Mouse (Mus musculus) adrenal gland, postnatal 4 days (tissue): Measurements from ENCODE around the gene Taf1c. TPM values are rescaled to one million over a fixed set of nuclear protein-coding genes. Genes with fewer than 3 reads are reported as not detected.

Experiments used
- DNase-seq, 2 experiments: peaks; one replicate each; pipeline ENCODE4 v3.0.0; 2021 to 2022; ENCODE audit warnings: low spot score in 2 of 2, mixed read lengths in 2 of 2
- long read RNA-seq, 2 experiments: library from polyadenylated mRNA; stranded (forward); transcript quantifications; one replicate each; pipeline ENCODE4 v2.0.0; 2021
- total RNA-seq, 2 experiments: library from RNA; stranded (reverse); gene quantifications; 2 replicates each; pipeline ENCODE4 v1.2.3; 2021

Gene Taf1c
- total RNA-seq: 10 to 100 TPM; 19.5 to 23.6 TPM
- long read RNA-seq, experiment 1, transcript Taf1c-201 (15 exons, 3,236 nt): major isoform, 12 of 31 reads
- long read RNA-seq, experiment 1, partial matches to known transcripts: 5 of 31 reads
- long read RNA-seq, experiment 1, other reads (novel, unspliced or antisense): 11 of 31 reads
- long read RNA-seq, experiment 2, transcript Taf1c-201 (15 exons, 3,236 nt): major isoform, 16 of 42 reads
- long read RNA-seq, experiment 2, partial matches to known transcripts: 19 of 42 reads
- long read RNA-seq, experiment 2, other reads (novel, unspliced or antisense): 6 of 42 reads

DNA sequence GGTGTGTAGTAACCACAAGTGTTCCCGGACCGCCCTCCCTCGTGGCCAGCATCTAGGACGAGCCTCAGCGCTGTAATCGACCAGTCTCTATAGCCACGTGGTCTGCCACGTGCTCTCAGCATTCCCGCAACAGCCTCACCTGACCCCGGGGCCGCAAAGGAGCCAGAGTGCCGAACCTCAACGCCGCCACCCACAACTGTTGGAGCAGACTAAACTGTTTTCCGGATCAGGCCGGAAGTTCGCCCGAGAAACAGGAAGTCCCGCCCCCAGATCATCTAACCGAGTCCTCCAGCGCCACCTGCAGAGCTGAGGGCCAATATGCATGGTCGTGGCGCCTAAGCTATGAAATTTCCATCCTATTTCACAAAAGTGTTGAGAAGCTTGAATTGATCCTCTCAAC, at the start of gene Taf1c:
Taf1c (minus strand) TSS at position 227 of the 400 bp plus-strand sequence.
- DNase-seq: peak; percentile 76 to 85

DNA sequence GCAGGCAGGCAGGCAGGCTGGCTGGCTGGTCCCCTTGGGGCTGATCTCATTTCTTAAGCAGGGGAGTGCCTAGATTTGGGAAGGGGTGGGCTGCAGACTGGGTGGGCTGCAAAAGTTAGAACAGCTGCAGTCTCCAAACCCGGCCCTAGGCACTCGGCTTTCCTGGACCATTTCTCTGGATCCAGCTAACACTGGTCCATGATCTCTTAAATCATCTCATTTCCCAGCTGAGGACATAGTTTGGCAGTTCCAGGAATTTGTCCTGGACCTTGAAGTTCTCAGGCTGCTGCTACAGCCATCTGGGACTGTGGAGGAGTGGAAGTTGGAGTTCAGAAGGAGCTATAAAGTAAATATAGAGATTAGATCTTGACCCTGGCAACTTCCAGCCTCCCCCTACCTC, 46.3 kb upstream of the Taf1c start:
- no peak for DNase-seq

DNA sequence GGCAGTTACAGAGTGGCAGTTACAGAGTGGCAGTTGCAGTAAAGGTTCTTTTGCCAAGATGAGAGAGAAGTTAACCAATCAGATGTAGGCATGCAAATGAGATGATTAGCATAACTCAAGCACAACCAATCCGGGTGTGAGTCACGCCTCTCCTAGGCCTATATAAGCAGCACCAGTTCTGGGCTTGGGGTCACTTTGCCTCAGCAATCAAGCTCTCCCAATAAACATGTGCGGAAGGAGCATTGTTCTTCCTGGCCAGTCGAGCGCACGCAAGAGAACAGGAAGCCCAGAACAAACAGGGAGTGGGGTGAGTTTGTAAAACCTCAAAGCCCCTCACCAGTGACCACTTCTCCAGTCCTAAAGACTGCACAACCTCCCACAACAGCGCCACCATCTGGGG, 41.8 kb upstream of the Taf1c start:
- no peak for DNase-seq

DNA sequence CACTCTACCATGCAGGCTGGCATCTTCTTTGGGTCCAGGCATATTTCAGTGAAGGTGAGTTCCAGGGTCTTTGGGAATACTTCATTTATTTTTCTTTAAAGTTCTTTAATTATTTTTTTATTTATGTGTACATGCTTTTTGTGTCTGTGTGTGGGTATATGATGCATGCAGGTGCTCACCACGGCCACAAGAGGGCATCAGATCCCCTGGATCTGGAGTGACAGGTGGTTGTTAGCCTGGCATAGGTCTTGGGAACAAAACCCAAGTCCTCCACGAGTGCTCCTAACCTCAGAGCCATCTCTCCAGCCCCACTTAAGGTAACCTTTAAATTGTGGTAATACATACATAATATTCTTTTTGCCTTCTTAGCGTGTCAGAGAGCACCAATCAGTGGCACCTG, 41.2 kb upstream of the Taf1c start:
- no peak for DNase-seq

DNA sequence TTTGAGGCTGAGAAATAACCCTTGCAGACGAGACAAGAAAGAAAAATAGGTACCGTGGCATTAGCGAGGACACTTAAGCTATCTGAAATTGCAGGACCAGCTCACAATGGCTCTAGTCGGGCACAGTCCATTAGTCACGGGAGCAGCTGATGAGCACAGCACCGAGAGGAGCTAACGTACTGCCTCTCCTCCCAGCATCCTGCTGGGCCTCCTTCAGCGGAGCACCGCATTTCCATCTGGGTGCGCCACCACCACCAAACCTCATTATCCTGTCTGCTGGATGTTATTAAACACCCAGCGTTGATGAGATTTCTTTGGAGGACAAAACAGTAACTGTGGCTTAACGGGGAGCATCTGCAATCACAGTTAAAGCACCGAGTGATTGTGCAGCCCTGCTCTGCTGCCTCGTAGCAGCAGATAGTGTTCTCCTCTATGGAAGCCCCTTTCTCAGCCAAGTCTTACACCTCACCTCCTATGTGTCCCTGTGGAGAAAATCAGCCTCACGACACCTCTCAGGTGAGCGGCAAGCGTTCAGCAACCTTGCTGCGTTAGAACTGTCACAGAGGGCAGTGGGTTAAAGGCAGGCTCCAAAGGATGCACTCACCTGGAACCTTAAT, 40.1 kb upstream of the Taf1c start:
- DNase-seq: no peak

DNA sequence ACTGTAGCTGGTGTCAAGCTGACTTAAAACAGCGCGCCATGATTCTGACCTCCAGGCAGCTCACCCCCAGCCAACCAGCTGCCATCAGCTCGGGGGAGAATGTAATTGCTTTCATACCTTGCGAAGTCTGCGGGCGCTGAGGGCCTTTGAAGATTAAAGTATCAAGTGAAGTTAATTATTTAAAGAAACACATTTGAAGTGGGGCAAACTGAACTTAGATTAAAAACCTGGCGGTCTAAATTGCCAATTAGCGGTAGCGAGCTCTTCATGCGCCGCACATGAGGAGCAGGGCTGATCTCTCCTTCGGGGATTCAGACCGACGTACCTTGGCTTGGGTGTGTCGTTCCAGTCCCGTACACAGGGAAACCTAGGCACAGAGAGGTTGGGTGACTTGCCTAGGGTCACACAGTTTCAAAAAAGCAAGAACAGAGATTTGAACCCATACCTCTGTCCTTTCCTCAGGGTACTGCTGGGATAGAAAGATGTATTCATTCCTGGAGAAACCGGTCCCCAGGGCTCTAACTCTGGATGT, 39.5 kb upstream of the Taf1c start:
- no peak for DNase-seq

DNA sequence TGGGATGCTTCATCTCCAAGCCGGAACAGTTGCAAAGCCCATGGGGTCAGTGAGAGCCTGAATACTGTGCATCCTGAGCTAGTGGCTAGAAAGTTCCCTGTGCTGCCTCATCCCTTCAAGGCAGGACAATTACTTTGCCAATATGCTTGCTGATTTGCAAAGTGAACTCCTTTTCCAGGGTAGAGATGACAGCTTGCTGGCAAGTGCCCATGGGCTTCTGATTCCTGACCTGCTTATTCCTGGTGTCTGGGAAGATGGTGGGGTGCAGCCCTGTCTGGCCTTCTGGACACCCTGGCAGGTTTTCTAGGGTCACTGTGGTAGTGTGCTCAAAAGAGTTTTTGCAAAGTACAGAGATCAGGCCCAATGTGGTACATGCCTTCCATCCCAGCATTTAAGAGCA, 37.9 kb upstream of the Taf1c start:
- no peak for DNase-seq

DNA sequence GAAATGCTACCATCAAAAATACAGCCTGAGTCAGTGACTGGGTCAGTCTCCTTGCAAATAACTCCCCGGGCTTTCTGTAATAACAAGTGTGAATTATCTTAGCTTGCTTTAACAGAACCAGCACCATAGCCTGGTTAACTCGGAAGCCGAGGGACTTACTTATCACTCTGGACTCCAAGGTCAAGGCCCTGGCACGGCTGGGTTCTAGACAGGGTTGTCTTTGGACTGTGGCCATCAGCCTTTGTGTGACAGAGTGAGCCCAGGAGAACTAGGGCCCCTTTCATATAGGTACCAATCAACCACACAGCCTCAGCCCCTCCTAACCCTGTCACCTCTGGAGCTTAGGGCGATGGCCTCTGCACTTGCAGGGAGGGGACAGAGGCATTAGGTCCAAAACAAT, 36.0 kb upstream of the Taf1c start:
- no peak for DNase-seq

DNA sequence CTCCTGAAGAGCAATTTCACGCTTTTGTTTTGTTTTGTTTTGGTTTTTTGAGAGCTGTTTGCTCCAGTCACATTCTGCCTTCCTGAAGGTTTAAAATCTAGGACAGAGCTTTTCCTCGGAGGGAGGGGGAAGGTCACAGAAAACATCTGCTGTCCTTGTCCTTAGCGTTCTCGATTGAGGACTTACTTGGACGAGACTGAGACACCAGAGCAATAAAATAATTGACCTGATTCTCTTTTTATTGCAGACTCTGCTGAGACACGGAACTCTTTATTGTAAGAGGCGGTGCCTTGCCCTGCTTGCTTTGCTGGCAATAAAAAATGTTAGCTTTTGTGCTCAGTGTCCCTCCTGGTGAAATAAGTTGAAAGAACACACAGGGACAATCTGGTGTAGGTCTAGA, 34.8 kb upstream of the Taf1c start:
- DNase-seq: no peak

DNA sequence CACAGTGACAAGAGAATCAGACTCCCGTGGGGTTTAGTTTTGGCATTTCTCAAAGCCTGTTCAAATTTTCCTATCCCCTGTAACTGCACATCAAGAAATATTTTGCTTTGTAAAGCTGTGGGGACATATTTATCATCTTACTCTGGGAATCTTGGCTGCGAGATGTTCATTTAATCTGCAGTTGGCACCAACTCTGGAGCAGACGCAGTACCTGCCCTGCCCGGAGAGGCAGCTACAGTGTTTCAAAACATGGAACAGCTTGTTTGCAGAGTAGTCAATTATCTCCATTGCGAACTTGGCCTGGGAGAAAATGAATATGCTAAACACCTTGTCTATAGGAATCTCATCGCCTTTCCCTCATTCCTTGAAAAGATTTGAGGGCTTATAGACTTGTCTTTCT, 33.2 kb upstream of the Taf1c start:
- no peak for DNase-seq

DNA sequence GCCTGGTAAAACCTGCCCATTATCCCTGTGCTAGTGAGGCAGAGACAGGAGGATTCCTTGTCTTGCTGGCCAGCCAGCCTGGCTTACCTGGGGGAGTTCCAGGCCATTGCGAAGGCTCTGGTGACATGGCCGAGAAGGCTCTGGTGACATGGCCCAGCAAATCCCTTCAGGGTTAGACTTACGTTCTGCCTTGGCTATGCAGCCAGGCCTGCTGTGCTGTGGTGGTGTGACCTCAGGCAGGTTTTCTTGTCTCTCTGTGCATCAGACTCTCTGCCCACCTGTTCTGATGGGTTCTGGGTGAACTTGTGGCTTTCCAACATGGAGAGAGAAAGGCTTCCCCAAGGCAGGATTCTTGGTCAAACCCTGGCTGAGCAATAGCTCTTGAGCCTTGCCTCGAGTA, 32.4 kb upstream of the Taf1c start:
- no peak for DNase-seq

DNA sequence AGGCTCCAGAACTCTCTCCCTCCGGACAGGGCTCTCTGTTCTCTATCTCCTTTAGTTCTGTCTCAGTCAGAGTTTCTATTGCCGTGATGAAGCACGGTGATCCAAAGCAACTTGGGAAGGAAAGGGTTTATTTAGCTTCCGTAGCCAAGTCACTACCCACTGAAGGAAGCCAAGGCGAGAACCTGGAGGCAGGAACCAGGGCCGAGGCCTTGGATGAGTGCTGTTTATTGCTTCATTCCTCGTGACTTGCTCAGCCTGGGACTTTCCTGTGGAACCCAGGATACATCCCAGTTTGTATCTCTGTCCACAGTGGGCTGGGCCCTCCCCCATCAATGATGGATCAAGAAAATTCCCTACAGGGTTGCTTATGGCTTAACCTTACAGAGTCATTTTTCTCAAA, 31.7 kb upstream of the Taf1c start:
- no peak for DNase-seq

DNA sequence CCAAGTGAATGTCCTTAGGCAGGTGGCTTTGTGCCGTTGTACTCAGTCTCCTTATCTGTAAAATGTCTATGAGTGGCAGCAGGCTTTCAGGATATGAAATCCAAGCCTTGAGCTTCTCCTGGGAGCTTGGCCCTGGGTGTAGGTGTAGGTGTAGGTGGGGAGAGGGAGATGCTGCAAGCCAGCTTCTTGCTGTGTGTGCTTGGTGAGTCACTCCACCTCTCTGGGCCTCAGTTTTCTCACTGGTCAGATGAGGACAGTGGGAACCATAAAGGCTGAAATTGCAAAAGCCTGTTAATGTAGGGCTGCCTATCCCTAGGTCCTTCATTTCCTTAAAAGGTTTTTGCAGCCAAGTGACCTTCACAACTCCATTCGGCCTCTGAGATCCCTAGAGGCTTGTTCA, 30.9 kb upstream of the Taf1c start:
- DNase-seq: no peak

DNA sequence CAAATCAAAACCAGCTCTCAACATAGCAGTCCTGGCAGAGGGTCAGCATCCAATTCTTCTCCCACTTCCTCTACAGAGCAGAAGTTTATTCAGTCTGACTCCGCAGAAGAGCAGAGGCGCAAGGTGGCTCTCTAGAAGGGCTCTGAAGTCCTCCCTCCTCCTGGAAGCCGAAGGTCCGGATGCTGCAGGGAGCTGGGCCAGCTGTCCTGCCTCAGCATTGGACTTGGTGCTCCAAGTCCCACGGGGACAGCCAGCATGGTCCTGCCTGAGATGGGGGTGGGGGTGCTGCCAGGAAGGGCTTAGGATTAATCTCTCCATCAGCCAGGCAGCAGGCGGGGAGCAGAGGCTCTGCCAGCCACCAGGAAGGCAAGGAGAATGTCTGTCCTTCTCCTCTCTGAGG, 30.4 kb upstream of the Taf1c start, which contains the start of gene Kcng4:
Kcng4 (minus strand) TSS at position 303 of the 400 bp plus-strand sequence.
- DNase-seq: no peak

DNA sequence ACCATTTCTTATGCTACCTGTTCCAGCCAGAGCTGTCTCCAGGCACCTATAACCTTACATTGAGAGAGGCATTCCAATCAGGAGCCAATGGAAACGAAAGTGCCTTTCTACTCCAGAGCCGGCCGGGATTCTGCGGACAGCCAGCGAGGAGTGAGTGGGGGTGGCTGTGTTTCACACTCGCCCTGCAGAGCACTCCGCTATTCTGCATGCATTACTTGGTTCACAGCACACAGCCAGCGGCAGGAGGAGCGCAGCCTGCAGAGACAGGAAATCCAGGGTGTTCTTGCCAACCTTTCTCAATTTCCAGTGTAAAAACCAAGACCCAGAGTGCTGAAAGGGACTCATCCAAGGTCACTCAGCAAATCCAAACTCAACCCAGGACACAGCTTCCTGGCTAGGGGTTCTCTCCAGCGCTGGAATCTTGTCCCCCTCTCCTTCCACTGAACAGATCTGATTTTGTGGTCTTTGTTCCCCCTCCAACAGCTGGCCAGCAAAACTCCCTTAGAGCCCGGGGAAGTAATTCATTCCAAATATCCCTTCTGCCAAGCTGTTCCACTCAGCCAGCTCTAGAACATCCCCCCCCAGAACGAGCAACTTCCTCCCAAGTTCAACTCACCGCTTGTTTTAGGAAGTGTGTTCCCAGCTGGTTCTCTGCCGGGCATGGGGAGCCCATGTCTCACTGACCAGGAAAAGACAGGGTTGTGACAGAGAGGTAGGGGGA, 29.8 kb upstream of the Taf1c start:
- DNase-seq: no peak

DNA sequence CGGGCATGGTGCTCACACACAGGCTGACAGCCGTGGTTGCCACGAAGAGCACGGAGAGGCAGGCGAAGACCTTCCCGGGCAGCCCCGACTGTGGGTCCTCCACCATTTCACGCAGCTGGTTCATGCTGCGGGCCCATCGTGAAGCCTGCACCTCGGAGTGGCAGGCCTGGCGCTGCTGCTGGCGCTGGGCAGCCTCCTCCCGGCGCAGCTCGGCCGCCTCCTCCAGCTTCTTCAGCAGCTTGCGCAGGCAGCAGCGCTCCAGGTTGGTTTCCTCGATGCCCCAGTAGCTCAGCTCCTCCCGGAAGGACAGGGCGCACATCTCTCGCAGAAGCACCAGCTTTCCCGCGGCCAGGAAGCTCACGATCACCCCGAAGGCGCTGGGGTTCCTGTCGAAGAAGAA, 27.9 kb upstream of the Taf1c start:
- no peak for DNase-seq

DNA sequence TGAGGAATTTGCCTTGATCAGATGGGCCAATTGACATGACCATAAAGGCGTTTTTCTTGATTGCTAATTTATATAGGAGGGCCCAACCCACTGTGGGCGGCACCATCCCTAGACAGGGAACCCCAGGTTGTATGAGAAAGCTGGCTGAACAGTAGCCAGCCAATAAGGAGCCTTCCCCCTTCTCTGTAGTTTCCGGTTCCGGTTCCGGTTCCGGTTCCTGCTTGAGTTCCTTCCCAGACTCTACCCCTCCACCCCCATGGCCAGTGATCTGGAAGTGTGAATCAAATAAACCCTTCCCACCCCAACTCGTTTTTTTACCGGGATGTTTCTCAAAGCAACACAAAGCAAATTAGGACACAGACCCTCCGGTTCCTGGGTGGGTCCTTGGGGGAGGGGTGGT, 27.2 kb upstream of the Taf1c start:
- DNase-seq: no peak

DNA sequence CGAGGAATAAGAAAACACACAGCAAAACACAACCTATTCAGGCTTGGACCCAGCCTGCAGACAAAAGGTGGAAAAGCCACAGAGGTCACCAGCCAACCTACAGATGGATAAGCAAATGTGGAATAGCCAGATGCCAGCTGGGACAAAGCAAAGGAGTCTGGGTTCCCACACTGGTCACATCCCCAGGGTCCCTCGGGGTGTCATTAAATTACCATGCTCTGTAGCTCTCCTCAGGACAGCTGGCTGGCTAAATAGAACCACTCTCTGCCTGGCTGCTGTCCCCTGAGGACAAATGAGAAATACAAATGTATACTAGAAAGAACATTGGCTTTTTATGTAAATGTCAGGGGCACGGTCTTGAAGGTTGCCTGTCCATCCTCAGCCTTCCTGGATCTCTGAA, 25.8 kb upstream of the Taf1c start:
- no peak for DNase-seq

DNA sequence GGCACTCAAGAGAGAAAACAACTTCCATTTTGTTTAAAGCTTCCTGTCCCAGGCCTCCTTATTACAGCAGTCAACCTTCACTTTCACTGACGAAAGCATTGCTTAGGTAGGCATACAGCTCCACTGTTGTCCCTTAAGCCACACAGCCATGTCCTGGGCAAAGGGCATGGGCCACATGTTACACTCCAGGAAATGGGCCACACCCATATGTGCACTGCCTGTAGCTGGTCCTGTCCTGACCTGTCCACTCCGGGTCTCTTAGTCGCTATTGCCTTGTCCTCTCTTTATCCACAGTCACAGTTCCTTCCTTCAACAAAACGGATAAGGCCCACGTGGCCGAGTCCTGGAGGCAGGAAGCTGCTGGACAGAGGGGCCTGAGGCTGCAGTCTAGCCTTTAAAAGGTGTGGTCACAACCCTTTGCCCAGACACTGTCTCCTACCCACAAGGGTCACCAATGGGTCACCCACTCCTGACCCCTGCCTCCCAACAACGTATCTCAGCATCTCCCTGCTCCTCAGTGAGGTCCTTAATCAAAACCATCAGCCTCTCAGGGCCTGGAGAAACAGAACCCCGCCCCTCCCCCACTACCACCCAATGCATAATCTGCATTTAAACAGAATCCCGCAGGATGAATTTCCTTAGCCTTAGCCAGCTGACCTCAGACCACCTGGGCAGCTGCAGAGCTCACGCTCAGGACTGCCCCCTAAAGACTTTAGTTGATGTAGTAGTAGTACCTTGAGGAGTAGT, 22.8 kb upstream of the Taf1c start:
- no peak for DNase-seq

DNA sequence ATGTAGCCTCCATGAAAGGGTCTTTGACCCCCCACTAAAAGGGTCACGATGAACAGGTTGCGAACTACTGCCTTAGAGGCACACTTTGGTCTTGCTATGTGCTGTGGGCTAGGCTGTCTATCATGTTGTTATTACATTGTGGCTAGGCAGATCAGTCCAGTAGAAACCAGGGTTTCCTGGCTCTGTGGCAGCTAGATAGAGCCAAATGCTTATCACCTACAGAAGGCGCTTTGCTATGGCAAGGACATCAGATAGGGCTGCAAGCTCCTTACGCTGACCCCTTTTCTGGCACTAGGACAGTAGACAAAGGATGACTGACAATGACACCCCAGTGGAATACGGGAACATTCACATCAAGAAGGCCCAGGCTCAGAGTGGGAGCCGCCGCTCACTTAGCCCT, 22.2 kb upstream of the Taf1c start:
- no peak for DNase-seq

DNA sequence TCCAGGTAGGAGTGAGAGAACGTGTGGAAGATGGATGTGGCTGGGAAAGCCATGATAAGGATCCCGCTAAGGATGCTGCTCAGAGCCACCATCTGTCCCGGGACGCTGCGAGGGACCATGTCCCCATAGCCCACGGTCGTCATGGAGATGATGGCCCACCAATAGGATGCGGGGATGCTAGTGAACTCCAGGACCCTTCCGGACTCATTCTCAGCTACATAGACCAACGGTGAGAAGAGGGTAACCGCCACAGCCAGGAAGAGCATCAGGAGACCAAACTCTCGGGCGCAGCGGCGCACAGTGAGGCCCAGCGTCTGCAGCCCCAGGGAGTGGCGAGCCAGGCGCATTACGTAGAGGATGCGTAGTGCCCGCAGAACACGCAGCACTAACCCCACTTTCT, 20.8 kb upstream of the Taf1c start:
- no peak for DNase-seq

DNA sequence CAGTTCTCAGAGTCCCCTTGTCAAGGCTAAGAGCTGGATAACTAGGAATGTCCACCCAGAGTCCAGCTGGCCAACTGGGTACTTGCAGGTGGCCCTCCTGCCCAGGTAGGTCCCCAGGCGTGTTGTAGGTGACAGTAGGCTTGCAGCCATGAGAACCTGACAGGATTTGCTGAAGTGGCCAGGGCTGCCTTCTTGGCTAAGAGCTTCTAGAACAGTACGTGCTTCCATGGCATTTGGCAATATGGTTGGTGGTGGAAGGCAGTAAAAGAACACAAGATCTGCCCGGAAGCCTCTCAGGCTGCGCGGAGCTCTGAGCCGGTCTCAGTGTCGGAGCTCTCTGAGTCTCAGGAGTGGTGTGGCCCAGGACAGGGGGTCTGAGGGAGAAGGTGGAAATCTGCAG, 19.9 kb upstream of the Taf1c start:
- DNase-seq: no peak
